Mouse (Mus musculus) brain, embryonic 14.5 days (tissue): Measurements from ENCODE around the gene Ppm1n.

Experiments used
- CTCF ChIP-seq: fragments of 200-500 bp; IDR thresholded peaks from 2 replicates; pipeline ENCODE4 v1.5.1; 2012; ENCODE audit warnings: inconsistent platforms, mild to moderate bottlenecking, moderate library complexity, borderline replicate concordance; ENCODE audit not compliant: insufficient read depth, insufficient read length; ENCODE audit errors: extremely low read depth
- POLR2A ChIP-seq: fragments of 200-500 bp; IDR thresholded peaks from 2 replicates; pipeline ENCODE4 v1.6.1; 2012; ENCODE audit warnings: mild to moderate bottlenecking, inconsistent platforms, borderline replicate concordance; ENCODE audit not compliant: poor library complexity, insufficient read depth, insufficient read length, severe bottlenecking; ENCODE audit errors: extremely low read depth

GRCm38 (mm10) chr7:19226817-19227797 lies 52.8 kb downstream of the Ppm1n start:
- TF ChIP-seq CTCF (no peak), POLR2A (no peak)
